Mouse (Mus musculus) MN1 (cell line): ENCODE measurements at regions not wholly inside any gene's neighbourhood (a gene's known extent, or its start where the extent isn't known, plus 50 kb on each side); places are given as distances from the start of the nearest gene placed in this dataset.

Experiments used
- DNase-seq: peaks from one replicate; pipeline ENCODE4 v3.0.0-alpha.2; 2016; ENCODE audit warnings: low spot score

- DNase-seq: no peak
Observed at GRCm38 (mm10) chr4:12263197-12263596, 91.4 kb upstream of the Fam92a start.

- DNase-seq: no peak
Observed at GRCm38 (mm10) chr4:12247994-12248393, 76.2 kb upstream of the Fam92a start.

- DNase-seq: peak; percentile 10
Observed at GRCm38 (mm10) chr4:12246595-12246994, 74.8 kb upstream of the Fam92a start.

- peak; percentile 56 for DNase-seq
Observed at GRCm38 (mm10) chr4:12240941-12241571, 69.2 kb upstream of the Fam92a start.

GRCm38 (mm10) chr4:12230731-12231130, 58.9 kb upstream of the Fam92a start:
- DNase-seq: no peak
